Mouse (Mus musculus): ENCODE data around the gene Acot12.

Gene Acot12

GRCm38 (mm10) chr13:91827876-91828275 lies 86.6 kb downstream of the Acot12 start:
- DNase-seq: no peak
